Mouse (Mus musculus) heart, postnatal 0 days (tissue): Measurements from ENCODE around the gene Prkn.

Experiments
- CTCF ChIP-seq: IDR thresholded peaks from 2 replicates; pipeline ENCODE4 v1.5.1; 2016; ENCODE audit warnings: antibody characterized with exemption, control low read depth, low read depth
- EP300 ChIP-seq: IDR thresholded peaks from 2 replicates; pipeline ENCODE4 v1.6.1; 2016; ENCODE audit warnings: antibody characterized with exemption, low read depth

DNA sequence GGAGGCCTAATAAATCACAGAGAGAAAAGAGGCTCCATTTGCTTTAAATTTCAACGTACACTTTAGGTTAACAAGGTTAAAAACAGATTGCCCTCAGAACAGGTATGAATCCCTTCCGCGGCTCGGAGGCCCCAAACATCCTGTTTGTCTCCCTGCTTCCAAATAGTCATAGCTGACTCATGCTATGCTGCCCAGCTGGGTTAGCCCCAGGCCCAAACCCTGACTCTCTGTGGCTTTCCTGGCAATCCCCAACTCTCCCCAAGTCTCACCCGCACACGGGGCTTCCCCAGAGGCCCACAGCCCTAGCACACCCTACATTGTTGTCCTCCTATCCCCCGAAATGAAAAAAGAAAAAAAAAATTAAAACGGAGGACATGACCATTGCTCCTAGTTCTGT lies 1110.0 kb downstream of the Prkn start:
- TF ChIP-seq CTCF (no peak), EP300 (no peak)
